Mouse (Mus musculus): ENCODE measurements around the gene Dll4. TPM values are rescaled to one million over a fixed set of nuclear protein-coding genes. Genes with fewer than 3 reads are reported as not detected.

Dll4 gene
- polyA plus RNA-seq (2015; fragmentation: Illumina TruSeq; extraction: RNeasy Lipid Tissue Mini Kit (QIAGEN cat#74804); ENCODE audit: insufficient read depth, low read depth, low replicate concordance) = 6.2 TPM

GRCm38 (mm10) chr2:119325568-119326143 lies at the start of gene Dll4:
TSS of gene Dll4 (plus strand) at chr2:119325784.

GRCm38 (mm10) chr2:119288270-119288882 lies 37.2 kb upstream of the Dll4 start, which contains the start of gene Vps18:
TSS of gene Vps18 (plus strand) at chr2:119288740.

GRCm38 (mm10) chr2:119350555-119351486 lies 25.2 kb downstream of the Dll4 start, which contains the start of gene Chac1:
TSS of gene Chac1 (plus strand) at chr2:119351229.

Other genes with a start within 250 kb of the Dll4 start
- gene Rad51, start 213.0 kb upstream of the Dll4 start, polyA plus RNA-seq (2015; fragmentation: Illumina TruSeq; extraction: RNeasy Lipid Tissue Mini Kit (QIAGEN cat#74804); ENCODE audit: insufficient read depth, low read depth, low replicate concordance) = 0.59 TPM
- 13.2 TPM for gene Rmdn3, start 168.8 kb upstream of the Dll4 start, polyA plus RNA-seq (2015; fragmentation: Illumina TruSeq; extraction: RNeasy Lipid Tissue Mini Kit (QIAGEN cat#74804); ENCODE audit: insufficient read depth, low read depth, low replicate concordance)
- not detected for gene Gchfr, start 158.0 kb upstream of the Dll4 start, polyA plus RNA-seq (2015; fragmentation: Illumina TruSeq; extraction: RNeasy Lipid Tissue Mini Kit (QIAGEN cat#74804); ENCODE audit: insufficient read depth, low read depth, low replicate concordance)
- not detected for gene Gm14137, start 151.3 kb upstream of the Dll4 start, polyA plus RNA-seq (2015; fragmentation: Illumina TruSeq; extraction: RNeasy Lipid Tissue Mini Kit (QIAGEN cat#74804); ENCODE audit: insufficient read depth, low read depth, low replicate concordance)
- gene Zfyve19, start 117.2 kb upstream of the Dll4 start, polyA plus RNA-seq (2015; fragmentation: Illumina TruSeq; extraction: RNeasy Lipid Tissue Mini Kit (QIAGEN cat#74804); ENCODE audit: insufficient read depth, low read depth, low replicate concordance) = 16.8 TPM
- gene Dnajc17, start 117.0 kb upstream of the Dll4 start, polyA plus RNA-seq (2015; fragmentation: Illumina TruSeq; extraction: RNeasy Lipid Tissue Mini Kit (QIAGEN cat#74804); ENCODE audit: insufficient read depth, low read depth, low replicate concordance) = 4.6 TPM
- gene Ppp1r14d, start 95.9 kb upstream of the Dll4 start, polyA plus RNA-seq (2015; fragmentation: Illumina TruSeq; extraction: RNeasy Lipid Tissue Mini Kit (QIAGEN cat#74804); ENCODE audit: insufficient read depth, low read depth, low replicate concordance) = 1.2 TPM
- 27.8 TPM for gene Spint1, start 88.4 kb upstream of the Dll4 start, polyA plus RNA-seq (2015; fragmentation: Illumina TruSeq; extraction: RNeasy Lipid Tissue Mini Kit (QIAGEN cat#74804); ENCODE audit: insufficient read depth, low read depth, low replicate concordance)
- gene Rhov, start 54.5 kb upstream of the Dll4 start, polyA plus RNA-seq (2015; fragmentation: Illumina TruSeq; extraction: RNeasy Lipid Tissue Mini Kit (QIAGEN cat#74804); ENCODE audit: insufficient read depth, low read depth, low replicate concordance) = 2.1 TPM
- gene Vps18, start 37.0 kb upstream of the Dll4 start, polyA plus RNA-seq (2015; fragmentation: Illumina TruSeq; extraction: RNeasy Lipid Tissue Mini Kit (QIAGEN cat#74804); ENCODE audit: insufficient read depth, low read depth, low replicate concordance) = 3.5 TPM
- 15.9 TPM for gene Chac1, start 25.4 kb downstream of the Dll4 start, polyA plus RNA-seq (2015; fragmentation: Illumina TruSeq; extraction: RNeasy Lipid Tissue Mini Kit (QIAGEN cat#74804); ENCODE audit: insufficient read depth, low read depth, low replicate concordance)
- 3.6 TPM for gene Ino80, start 151.9 kb downstream of the Dll4 start, polyA plus RNA-seq (2015; fragmentation: Illumina TruSeq; extraction: RNeasy Lipid Tissue Mini Kit (QIAGEN cat#74804); ENCODE audit: insufficient read depth, low read depth, low replicate concordance)
- gene Exd1, start 221.8 kb downstream of the Dll4 start, polyA plus RNA-seq (2015; fragmentation: Illumina TruSeq; extraction: RNeasy Lipid Tissue Mini Kit (QIAGEN cat#74804); ENCODE audit: insufficient read depth, low read depth, low replicate concordance) = 0.15 TPM
- 25.1 TPM for gene Chp1, start 221.9 kb downstream of the Dll4 start, polyA plus RNA-seq (2015; fragmentation: Illumina TruSeq; extraction: RNeasy Lipid Tissue Mini Kit (QIAGEN cat#74804); ENCODE audit: insufficient read depth, low read depth, low replicate concordance)